Mouse (Mus musculus) telencephalon, adult 2 months (tissue): Measurements from ENCODE around the gene Chrna4.

Experiments
- DNase-seq: peaks from one replicate; pipeline ENCODE4 v3.0.0-alpha.2; 2011; ENCODE audit warnings: low read depth, low spot score

The Chrna4 gene

DNA sequence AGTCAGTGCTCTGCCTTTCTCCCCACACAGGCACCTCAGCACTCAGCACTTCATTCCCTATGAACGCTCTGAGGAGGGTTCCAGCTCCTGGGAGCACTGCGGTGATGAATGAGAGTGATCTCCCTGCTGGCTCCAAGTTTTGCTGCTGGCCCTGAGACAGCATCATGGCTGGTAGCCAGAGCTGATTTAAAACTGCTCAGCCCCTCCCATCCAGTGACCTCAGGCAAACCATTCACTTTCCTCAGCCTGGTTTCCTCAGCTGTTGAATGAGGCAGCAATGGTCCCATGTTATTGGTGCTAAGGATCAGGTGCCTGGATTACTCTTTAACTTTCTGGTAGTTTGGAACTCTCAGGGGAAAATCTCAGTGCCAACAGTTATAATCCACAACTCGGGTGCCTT is at the start of gene Chrna4:
Gene Chrna4 (minus strand): TSS at position 110 of the 400 bp plus-strand sequence.
- no peak for DNase-seq

DNA sequence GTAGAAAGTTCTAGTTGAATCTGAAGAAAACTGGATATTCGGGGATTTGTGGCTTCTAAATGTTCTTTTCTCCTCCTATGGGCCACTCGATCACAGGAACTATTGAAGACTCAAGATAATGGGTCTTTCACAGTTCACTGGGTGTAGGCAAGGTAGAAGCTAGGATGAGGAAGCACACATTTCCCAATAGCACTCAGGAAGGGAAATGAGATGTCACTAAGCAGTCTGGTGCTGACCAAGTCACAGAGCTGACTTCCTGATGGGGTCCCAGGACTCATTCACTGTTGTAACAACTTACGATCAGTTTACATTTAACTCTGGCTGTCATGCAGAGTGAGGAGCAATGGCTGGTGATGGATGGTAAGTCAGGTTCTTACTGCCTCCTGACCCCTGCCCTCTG is 46.8 kb upstream of the Chrna4 start:
- no peak for DNase-seq

DNA sequence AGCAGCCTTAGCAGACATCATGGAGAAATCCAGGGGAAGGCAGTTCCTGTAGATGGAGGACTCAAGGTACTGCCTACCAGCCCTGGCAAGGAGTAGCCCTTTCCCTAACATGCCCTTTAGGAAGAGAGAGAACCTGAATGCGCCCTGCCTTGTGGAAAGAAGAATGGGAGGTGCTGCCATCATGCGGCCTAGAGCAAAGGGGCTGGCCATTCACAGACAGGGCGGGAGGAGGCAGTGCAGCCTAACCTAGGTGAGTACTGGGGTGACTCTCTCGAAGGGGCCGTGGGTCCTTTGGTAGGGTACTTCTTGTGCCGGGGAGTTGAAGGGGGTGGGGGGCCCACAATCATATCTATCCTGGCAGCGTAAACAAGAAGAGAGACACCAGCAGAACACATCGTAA is 41.7 kb upstream of the Chrna4 start:
- DNase-seq: no peak

- no peak for DNase-seq
Observed at GRCm38 (mm10) chr2:181083945-181084344, 40.6 kb upstream of the Chrna4 start.

GRCm38 (mm10) chr2:181080886-181081285 is 37.5 kb upstream of the Chrna4 start:
- no peak for DNase-seq

DNA sequence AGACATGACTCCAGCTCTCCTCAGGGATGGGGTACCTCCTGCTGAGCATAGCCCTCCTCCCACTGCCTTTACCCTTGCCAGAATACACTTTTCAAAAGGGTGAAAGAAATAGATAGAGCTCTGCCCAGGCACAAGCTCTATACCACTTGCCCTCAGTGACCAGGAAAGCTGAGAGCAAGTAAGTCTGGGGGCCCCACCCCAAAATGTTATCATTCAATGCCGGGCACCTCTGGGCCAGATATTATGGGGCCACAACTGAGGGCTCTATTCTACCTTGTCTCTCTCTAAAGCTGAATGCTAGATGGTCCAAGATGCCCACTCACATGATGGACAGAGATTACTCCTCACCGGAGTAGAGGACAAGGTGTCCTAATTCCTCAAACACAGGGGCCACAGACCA is 36.2 kb upstream of the Chrna4 start:
- DNase-seq: no peak

DNA sequence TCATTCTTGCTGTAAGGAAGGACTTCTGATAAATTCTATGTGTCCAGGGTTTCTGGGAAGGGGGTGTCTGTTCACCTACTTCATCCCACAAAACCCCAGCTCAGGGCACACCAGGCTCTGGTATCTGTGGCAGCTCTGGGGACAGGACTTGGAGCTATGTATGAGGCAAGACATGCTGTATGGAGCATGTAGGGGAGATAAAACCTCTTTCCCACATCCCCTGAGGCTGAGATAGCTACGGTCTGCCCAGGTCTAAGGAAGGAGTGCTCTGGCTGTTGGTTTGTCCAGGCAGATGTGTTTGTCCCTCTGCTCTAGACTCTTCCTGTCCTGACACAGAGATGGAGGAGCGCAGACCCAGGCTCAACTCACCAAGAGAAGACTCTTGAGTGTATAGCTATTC is 35.6 kb upstream of the Chrna4 start:
- DNase-seq: no peak

DNA sequence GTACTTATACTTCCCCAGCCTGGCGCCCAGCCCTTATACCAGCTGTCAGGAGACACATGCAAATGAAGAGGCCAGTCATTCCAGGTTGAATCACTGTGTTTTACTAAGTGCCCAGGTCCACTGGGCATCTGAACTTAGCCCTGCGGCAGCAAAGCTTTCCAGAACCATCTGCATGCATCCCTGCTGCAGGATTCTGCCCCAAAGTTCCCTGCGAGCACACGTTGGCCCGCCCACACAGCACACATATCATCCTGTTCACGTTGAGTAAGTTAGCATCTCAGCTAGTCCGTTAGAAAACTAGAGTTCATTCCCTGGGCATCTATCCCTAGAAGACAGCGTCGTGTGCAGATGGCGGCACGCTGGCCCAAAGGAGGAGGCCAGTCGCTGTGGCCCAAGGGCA is 32.2 kb upstream of the Chrna4 start:
- DNase-seq: no peak

DNA sequence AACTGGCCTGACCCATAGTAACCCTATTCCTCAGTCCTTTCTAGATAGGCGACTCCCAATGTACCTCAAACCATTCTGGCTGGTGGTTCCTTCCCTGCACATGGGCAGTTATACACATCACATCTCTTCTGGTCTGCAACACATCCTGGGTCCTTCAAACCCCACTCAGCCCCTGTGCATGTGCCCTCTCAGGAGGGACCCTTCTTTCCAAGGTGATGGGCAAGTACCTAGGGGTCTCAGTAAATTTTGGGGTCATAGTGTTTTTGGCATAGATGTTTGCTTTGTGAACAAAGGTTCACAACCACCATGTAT is 29.0 kb upstream of the Chrna4 start:
- no peak for DNase-seq

DNA sequence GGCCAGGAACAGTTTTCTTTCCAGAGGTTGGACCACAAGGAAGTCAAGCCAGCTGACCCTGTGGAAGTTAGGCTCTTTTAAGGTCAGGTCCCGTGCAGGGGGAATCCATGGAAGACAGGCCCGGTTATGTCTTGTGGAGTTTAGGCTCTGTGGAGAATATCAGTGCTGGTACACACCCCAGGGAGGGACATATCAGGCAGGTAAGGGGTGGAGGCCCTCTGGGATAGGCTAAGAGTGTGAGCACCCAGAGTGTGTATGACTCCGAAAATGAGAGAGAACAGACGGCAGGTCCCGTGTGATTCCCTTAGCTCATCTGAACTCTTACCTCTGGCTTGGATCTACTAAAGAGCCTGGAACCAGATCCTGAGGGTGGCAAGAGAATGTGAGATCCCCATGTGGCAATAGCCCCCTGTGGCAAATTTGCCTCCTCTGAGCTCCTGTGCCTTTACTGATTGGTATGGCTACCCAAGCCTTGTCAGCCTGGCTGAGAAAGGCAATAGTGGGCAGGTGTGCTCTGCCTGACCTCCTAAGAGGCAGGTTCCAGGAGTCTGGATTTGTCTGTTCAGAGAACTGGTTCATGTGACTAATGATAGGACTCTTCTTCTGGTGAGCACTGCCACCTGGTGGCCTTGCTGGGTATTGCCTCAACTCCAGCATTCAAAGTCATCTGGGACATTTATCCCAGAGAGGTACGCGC is 28.5 kb upstream of the Chrna4 start:
- peak; percentile 73 for DNase-seq

GRCm38 (mm10) chr2:181070136-181070535 is 26.8 kb upstream of the Chrna4 start:
- DNase-seq: peak; percentile 90

DNA sequence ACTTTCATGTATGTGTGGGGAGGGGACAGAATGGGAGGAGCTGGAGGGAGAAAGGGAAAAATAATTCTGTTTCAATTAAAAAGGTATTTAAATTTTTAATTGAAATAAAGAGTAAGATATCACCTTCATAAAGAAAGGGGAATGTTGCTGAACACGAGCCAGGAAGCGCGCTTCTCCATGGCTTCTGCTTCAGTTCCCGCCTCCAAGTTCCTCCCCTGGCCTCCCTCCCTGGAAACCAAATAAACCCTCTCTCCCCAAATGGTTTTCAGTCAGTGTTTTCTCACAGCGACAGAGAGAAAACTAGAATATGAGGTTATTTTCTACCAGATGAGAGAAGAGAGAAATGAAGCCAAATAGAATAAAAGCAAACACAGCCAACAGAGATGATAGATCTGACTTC is 25.2 kb upstream of the Chrna4 start:
- peak; percentile 56 for DNase-seq

GRCm38 (mm10) chr2:181065827-181066226 is 22.5 kb upstream of the Chrna4 start:
- DNase-seq: peak; percentile 56

GRCm38 (mm10) chr2:181060127-181060526 is 16.8 kb upstream of the Chrna4 start:
- no peak for DNase-seq

DNA sequence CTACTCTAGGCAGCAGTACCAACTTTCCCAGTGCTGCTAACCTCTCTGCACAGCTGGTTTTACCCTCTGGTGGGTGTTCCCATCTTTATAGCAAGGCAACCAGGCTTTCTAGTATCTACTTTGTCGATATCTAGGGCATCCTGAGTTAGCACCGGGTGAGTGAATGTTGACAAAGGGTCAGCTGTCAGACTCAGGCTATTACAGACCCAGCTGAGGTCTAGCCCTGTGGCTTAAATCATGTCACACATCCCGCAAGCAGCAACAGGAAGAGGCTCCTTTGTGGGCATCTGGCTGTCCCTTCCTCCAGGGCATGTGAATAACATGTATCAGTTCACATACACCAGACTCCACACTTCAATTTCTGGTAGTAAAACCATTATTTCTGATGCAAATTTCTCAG is 14.8 kb upstream of the Chrna4 start:
- no peak for DNase-seq

GRCm38 (mm10) chr2:181057341-181057740 is 14.0 kb upstream of the Chrna4 start:
- DNase-seq: no peak

DNA sequence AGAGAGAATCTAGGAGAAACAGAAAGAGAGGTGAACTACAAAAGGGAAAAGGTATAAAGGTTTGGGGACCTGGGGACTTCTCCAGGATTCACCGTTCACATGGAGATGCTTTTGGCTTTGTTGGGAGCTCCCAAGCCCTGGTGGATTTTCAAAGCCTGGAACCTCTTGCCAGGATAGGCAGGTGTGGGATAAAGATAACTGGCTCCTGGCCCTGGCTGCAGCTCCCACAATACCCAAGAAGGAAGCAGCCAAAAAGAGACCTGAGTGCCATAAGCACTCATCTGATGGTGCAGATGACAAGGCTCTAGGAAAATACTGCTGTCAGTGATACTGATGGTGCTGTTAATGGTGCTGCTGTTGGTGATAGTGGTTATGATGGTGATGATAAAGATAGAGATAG is 8.8 kb upstream of the Chrna4 start:
- no peak for DNase-seq

DNA sequence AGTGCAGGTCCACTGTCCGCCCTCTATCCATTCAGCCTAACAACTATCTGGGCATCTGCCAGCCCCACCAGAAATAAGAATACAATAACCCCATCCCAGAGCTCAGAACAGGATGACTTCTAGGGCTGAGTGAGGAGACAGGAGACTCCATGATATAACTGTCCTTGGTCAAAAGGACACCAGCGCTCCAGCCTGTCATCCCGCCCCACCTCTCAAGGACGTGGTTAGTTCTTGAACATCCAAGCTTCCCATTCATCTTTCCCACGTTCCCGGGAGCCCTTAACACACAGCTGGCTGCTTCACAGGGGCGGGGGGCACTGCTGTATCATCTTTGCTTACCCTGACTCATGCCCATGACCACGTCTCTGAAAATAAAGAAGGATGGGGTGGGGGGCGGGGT is 5.6 kb upstream of the Chrna4 start:
- no peak for DNase-seq

GRCm38 (mm10) chr2:181048252-181048945 is 5.1 kb upstream of the Chrna4 start:
- no peak for DNase-seq

DNA sequence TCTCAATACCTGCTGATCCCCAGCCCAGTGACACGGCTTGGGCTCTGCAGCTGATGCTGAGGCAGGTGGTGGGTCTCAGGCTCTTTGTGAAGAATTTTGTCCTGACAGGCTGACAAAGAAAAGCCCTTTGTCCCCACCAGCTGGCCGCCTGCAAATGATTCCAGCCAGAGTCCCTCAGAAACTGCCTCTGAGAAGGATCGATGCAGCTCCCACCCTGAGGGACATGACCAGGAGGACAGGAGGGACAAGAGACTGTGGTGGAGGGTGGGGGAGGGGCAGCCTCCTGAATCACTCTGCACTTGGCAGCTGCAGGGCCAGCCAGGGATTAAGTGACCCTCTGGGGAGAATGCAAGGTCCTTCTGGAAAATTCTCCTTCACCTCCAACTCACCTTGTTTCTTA is 655 bp upstream of the Chrna4 start:
- DNase-seq: no peak

- no peak for DNase-seq
Observed at GRCm38 (mm10) chr2:181042376-181042775, 970 bp downstream of the Chrna4 start.

DNA sequence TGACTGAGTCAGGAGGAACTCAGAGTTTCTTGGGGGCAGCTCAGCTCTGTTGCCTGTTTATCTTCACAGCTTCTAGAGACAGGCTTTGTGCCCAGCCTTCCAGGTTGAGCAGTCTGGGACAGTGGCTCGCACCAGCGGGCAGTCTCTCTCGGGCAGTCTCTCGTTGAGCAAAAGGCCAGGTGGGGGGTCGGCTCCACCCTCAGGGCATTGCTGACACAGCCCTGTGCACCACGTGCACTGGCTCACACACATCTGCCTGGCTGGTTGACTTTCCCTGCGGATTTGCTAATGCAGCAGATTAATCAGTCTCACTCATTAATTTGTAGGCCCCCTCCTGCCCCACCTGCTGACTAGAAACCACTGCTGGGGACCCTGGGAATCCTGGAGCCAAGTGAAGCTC is 1.4 kb downstream of the Chrna4 start:
- DNase-seq: no peak

DNA sequence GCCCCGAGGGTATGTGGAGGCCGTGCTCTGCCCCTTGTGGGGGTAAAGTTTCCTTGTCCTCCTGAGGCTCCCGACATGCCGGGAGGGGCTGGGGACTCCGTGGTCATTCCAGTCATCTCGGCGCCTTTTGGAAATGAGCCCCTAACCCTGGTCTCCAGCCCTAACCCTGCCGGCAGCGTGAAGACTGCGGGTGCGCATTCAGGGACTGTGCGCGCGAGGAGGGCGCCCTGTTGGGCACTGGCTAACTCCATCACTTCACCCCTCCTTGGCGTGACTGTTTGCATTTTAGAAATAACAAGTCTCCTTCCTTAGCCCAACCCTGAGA is 4.0 kb downstream of the Chrna4 start:
- DNase-seq: no peak
